Mouse (Mus musculus) B cell, adult 2 months (primary cell): ENCODE measurements around the gene Timeless.

Experiments
- DNase-seq, 2 experiments: peaks; one replicate each; pipeline ENCODE4 v3.0.0; 2022

Gene Timeless

DNA sequence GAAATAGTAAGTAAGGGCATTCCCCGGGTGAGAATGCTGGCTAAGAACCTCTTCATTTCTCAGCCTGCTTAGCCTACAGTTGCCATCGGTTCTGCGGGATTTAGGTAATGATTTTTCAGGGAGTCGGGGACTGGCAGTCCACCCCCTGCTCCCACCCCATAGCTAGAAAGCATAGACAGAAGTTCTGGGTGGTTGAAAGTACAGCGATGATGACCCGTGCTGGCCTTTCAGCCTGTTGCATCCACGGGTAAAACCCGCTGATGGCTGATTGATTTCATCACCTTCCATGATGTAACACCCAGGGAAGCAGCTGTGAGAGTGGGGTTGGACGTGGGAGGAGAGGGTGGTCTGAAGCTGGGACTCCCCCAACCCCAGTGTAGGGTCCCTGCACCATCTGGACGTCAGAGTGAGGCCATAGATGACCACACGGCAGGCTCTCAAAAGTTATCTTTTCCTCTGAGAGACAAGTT lies 66.9 kb downstream of the Timeless start, which contains the start of gene Il23a:
Il23a (minus strand) TSS at position 51 of the 470 bp plus-strand sequence.
- DNase-seq: no peak

DNA sequence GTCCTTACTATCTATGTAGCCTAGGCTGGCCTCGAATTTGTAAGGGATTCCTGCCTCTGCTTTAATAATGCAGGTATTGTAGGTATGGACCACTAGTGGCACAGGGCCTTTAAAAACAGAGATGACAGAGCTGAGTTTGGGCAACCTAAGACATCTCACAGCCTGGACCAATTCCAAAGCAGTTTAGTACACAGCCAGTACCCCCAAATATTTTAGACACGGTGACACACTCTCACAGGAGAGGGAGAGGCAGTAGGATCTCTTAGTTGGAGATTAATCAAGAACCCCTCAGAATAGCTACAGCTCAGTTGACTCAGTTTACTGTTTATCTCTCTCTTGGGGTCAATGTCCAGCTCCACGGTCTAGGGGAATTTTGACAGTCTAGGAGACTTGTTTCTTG lies 70.5 kb downstream of the Timeless start:
- no peak for DNase-seq
